Mouse (Mus musculus): ENCODE measurements around the gene Pih1d1.

DNA sequence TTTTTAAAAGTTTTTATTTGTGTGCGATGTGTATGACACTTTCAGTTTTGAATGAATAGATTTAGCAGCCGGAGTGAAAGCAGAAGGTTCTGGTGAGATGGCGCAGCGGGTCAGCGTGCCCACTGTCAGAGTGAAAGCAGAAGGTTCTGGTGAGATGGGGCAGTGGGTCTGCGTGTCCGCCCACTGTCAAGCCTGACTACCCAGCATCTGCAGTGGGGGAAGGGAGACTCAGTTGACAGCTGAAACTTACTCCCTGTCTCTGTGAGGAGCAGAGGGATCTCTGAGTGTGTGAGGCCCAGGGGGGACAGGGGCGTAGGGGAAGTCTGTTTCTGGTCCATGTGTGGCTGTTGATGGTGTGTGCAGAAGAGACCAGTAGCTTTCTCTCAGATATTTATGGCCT lies 36.5 kb upstream of the Pih1d1 start:
- TF ChIP-seq TAL1 (IDR thresholded peaks at IDR 0.05; ENCODE audit: low read length) = no peak
- TF ChIP-seq GATA1 (IDR thresholded peaks at IDR 0.05; ENCODE audit: low read length) = no peak
